8 mouse cellular contexts compared by ENCODE assay signal in the genomic region with DNA sequence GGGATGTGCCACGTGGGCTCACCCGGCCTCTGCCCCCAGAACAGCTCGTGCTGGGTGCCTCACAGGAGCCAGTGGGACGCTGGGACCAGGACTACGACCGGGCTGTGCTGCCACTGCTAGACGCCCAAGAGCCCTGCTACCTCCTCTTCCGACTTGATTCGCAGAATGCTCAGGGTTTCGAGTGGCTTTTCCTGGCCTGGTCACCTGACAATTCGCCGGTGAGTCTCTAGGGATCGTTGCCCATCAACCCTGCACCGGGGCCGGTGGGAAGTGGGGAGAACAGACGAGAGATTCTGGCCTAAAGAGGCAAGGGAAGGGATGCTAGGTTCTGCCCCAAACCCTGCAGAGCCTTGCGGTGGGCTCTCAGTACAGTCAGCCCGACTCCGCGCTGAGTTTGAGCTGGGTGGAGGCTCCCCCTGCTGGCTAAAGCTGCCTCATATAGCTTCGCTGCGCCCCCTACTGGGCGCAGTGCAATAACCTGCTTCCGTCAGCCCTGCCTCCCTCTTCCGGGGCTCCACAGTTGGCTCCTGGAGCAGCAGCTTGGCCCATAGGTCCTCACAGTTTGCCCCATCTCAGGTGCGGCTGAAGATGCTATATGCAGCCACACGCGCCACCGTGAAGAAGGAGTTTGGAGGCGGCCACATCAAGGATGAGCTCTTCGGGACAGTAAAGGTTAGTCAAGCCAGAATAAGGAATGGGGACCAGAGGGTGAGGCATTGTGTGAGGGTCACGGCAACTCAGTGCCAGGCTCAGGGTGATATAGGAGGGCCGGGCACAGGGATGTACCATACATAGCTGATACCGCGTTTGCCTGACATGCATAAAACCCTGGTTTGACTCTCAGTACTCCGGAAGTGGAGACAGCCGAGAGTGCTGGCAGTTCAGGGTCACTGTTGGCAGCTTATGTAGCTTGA. TPM values are rescaled to one million over a fixed set of nuclear protein-coding genes. Genes with fewer than 3 reads are reported as not detected.
DNase-seq lines count a peak whose midpoint lies in the region; ATAC-seq and TF ChIP-seq lines count a peak whose summit lies in the region.

No protein-coding gene starts in this region.

- peak overlapping the region; percentile 53 for H3K9ac ChIP-seq in forebrain, embryonic 14.5 days (ENCODE audit: low read length)

- peak overlapping the region; percentile 46 for H3K4me2 ChIP-seq in forebrain, embryonic 14.5 days (ENCODE audit: low read length)

- H3K9me3 ChIP-seq in G1E (replicated peaks) = no peaks in the 10 kb centered on the region
- H3K9me3 ChIP-seq in forebrain, embryonic 14.5 days (replicated peaks; ENCODE audit: control insufficient read depth, low read length) = no peaks in the 10 kb centered on the region

- no peaks in the 10 kb centered on the region for H3K27me3 ChIP-seq in G1E (ENCODE audit: insufficient read depth, low read length)
- no peaks in the 10 kb centered on the region for H3K27me3 ChIP-seq in forebrain, embryonic 14.5 days (replicated peaks; ENCODE audit: control insufficient read depth, insufficient read depth, low read length)

- WGBS in forebrain, embryonic 14.5 days = 15% methylated on average over 37 of the region's 37 CpGs

- peak; percentile 87 for ATAC-seq in G1E (ENCODE audit: extremely low read depth, insufficient number of reproducible peaks, low FRiP score, poor library complexity, severe bottlenecking)
- ATAC-seq in forebrain, embryonic 14.5 days = peak; percentile 92

- TF ChIP-seq CTCF in G1E (IDR thresholded peaks at IDR 0.05; ENCODE audit: low read depth, low read length) = peak; percentile 92

- no peak overlapping the region for H3K27ac ChIP-seq in forebrain, embryonic 14.5 days (ENCODE audit: low read depth, low read length)

- DNase-seq in G1E (ENCODE audit: low spot score) = peak; percentile 79
- DNase-seq in cerebellum, adult 11 months = peak; percentile 83
- peak; percentile 95 for DNase-seq in forebrain, embryonic 14.5 days (ENCODE audit: low spot score)
- peak; percentile 93 for DNase-seq in heart, postnatal 4 days
- peak; percentile 86 for DNase-seq in layer of hippocampus, adult 9-11 months
- DNase-seq in lung, postnatal 25 days (ENCODE audit: low spot score) = peak; percentile 86
- peak; percentile 93 for DNase-seq in retina, postnatal 1 day
- peak; percentile 94 for DNase-seq in thymus, postnatal 4 days

- H3K4me1 ChIP-seq in G1E (ENCODE audit: insufficient read depth, low read depth, low read length) = peaks cover 15% of the 10 kb centered on the region
- H3K4me1 ChIP-seq in forebrain, embryonic 14.5 days (ENCODE audit: control insufficient read depth, insufficient read depth, low read length) = peaks cover 5% of the 10 kb centered on the region; the same call in 1 of the 2 replicates

- H3K4me3 ChIP-seq in G1E (ENCODE audit: low read depth, low read length) = no peak overlapping the region
- peak overlapping the region; percentile 10; the same call in 1 of the 2 replicates for H3K4me3 ChIP-seq in forebrain, embryonic 14.5 days (ENCODE audit: low read depth, low read length)

- H3K36me3 ChIP-seq in G1E (replicated peaks) = peaks cover 86% of the 10 kb centered on the region
- H3K36me3 ChIP-seq in forebrain, embryonic 14.5 days (ENCODE audit: control insufficient read depth, insufficient read depth, low read length) = peaks cover 34% of the 10 kb centered on the region

RNA-seq across cellular contexts. Expression of a gene that starts 9.0 kb away (rescaled TPM):
- 13.7 and 17.5 TPM in 2 replicates for total RNA-seq in G1E (2014; fragmentation: Nextera tagmentation)
- total RNA-seq in G1E (2017) = 35.7 and 51.5 TPM in 2 replicates
- polyA plus RNA-seq in G1E (2012) = 32.3 and 38.6 TPM in 2 replicates
- 57.5 and 64.7 TPM in 2 replicates for polyA plus RNA-seq in forebrain, embryonic 14.5 days (2014; fragmentation: Nextera tagmentation; extraction: Ambion mirVana)
- 10 to 100 TPM; 62.1 to 63.6 TPM for total RNA-seq in heart, postnatal 4 days (2021)

RNA-seq across cellular contexts. Expression of a gene that starts 10.5 kb away (rescaled TPM):
- total RNA-seq in G1E (2014; fragmentation: Nextera tagmentation) = not detected in 2 replicates
- 0.06 and 0.27 TPM in 2 replicates for total RNA-seq in G1E (2017)
- polyA plus RNA-seq in G1E (2012) = not detected in 2 replicates
- not detected in 2 replicates for polyA plus RNA-seq in forebrain, embryonic 14.5 days (2014; fragmentation: Nextera tagmentation; extraction: Ambion mirVana)
- total RNA-seq in heart, postnatal 4 days (2021) = under 1 TPM; 0.43 TPM

RNA-seq across cellular contexts. Expression of a gene that starts 12.4 kb away (rescaled TPM):
- total RNA-seq in G1E (2014; fragmentation: Nextera tagmentation) (6.7 and 9.4 TPM in 2 replicates), G1E (2017) (14.4 and 19.1 TPM in 2 replicates)
- 18.5 and 20.9 TPM in 2 replicates for polyA plus RNA-seq in G1E (2012)
- 10.3 and 10.7 TPM in 2 replicates for polyA plus RNA-seq in forebrain, embryonic 14.5 days (2014; fragmentation: Nextera tagmentation; extraction: Ambion mirVana)
- total RNA-seq in heart, postnatal 4 days (2021) = 10 to 100 TPM; 14.0 to 14.8 TPM

RNA-seq across cellular contexts. Expression of a gene that starts 36.5 kb away (rescaled TPM):
- total RNA-seq in G1E (2014; fragmentation: Nextera tagmentation) = 59.1 and 67.8 TPM in 2 replicates
- 41.7 and 44.2 TPM in 2 replicates for total RNA-seq in G1E (2017)
- polyA plus RNA-seq in G1E (2012) = 8.5 and 10.3 TPM in 2 replicates
- 91.5 and 110 TPM in 2 replicates for polyA plus RNA-seq in forebrain, embryonic 14.5 days (2014; fragmentation: Nextera tagmentation; extraction: Ambion mirVana)
- total RNA-seq in heart, postnatal 4 days (2021) = 100 to 1,000 TPM; 404 to 423 TPM

RNA-seq across cellular contexts. Expression of a gene that starts 41.2 kb away (rescaled TPM):
- 103 and 116 TPM in 2 replicates for total RNA-seq in G1E (2014; fragmentation: Nextera tagmentation)
- total RNA-seq in G1E (2017) = 92.0 and 95.4 TPM in 2 replicates
- polyA plus RNA-seq in G1E (2012) = 15.1 and 20.0 TPM in 2 replicates
- polyA plus RNA-seq in forebrain, embryonic 14.5 days (2014; fragmentation: Nextera tagmentation; extraction: Ambion mirVana) = 54.7 and 56.4 TPM in 2 replicates
- 10 to 100 TPM; 90.0 to 98.5 TPM for total RNA-seq in heart, postnatal 4 days (2021)
